Mouse (Mus musculus): ENCODE measurements around the gene B4galt5. TPM values are rescaled to one million over a fixed set of nuclear protein-coding genes. Genes with fewer than 3 reads are reported as not detected.

B4galt5 gene
- total and polyA plus RNA-seq, 3 experiments = 4.6 to 34.4 (median 6.5) TPM

DNA sequence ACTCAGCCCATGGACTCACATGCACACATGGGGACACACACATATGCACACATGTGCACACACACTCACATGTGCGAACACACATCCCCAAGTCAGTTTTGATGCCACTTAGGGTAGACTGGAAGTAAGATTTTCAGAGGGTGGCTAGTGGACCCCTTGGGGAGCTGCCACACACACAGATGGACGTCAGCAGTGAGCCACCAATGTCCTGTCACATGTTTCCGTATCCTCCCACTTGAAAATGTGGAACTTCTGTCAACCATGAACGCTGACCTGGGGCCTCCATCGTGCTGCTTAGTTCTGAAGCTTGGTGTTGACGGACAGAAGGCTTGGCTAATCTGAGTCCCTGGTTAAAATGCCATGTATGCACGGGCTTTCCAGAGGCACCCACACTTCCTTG is 32.6 kb upstream of the B4galt5 start:
- TF ChIP-seq MAZ (IDR thresholded peaks at IDR 0.05; ENCODE audit: low read depth, low read length) = no peak
- TF ChIP-seq POLR2AphosphoS2 (IDR thresholded peaks at IDR 0.05; ENCODE audit: low read length) = no peak
- no peak for TF ChIP-seq MYB (IDR thresholded peaks at IDR 0.05; ENCODE audit: low read depth, low read length)
- no peak for TF ChIP-seq POLR2AphosphoS5 (IDR thresholded peaks at IDR 0.05; ENCODE audit: borderline replicate concordance, low read depth, low read length)
- TF ChIP-seq SIN3A (IDR thresholded peaks at IDR 0.05; ENCODE audit: low read length) = no peak
- TF ChIP-seq ZNF384 (IDR thresholded peaks at IDR 0.05; ENCODE audit: low read depth, low read length) = no peak
- TF ChIP-seq BHLHE40 (IDR thresholded peaks at IDR 0.05; ENCODE audit: borderline replicate concordance, low read depth, low read length) = no peak
- TF ChIP-seq UBTF (IDR thresholded peaks at IDR 0.05; ENCODE audit: borderline replicate concordance, insufficient read depth, low read depth, low read length) = no peak
- no peak for TF ChIP-seq SMC3 (IDR thresholded peaks at IDR 0.05; ENCODE audit: low read depth, low read length)
- no peak for TF ChIP-seq JUND (IDR thresholded peaks at IDR 0.05; ENCODE audit: low read depth, low read length)
- TF ChIP-seq ETS1 (IDR thresholded peaks at IDR 0.05; ENCODE audit: low read depth, low read length) = no peak
- TF ChIP-seq GATA1 (IDR thresholded peaks at IDR 0.05; ENCODE audit: low read depth, low read length) = no peak
- no peak for TF ChIP-seq ELF1 (IDR thresholded peaks at IDR 0.05; ENCODE audit: low read depth, low read length)
- TF ChIP-seq MAX (IDR thresholded peaks at IDR 0.05; ENCODE audit: low read length) = no peak
- no peak for TF ChIP-seq MAFK (IDR thresholded peaks at IDR 0.05; ENCODE audit: borderline replicate concordance, low read depth, low read length)
- Histone ChIP-seq H3K79me2 (ENCODE audit: control insufficient read depth, insufficient read depth, low read length, poor library complexity) (no peaks in the 10 kb centered on the region), H3K4me3 (ENCODE audit: control insufficient read depth in 1 of 2, insufficient read depth in 1 of 2, low read depth in 2 of 2, low read length in 2 of 2) (no peak overlapping the region), H3K36me3 (ENCODE audit: control insufficient read depth in 1 of 2, insufficient read depth in 2 of 2, low read length in 2 of 2) (peaks cover 0 to 4% of the 10 kb centered on the region in 2 experiments; a peak in 2 of 4 replicates), H3K9ac (ENCODE audit: control insufficient read depth, low read depth, low read length, poor library complexity, severe bottlenecking) (no peak overlapping the region), H3K27ac (ENCODE audit: control insufficient read depth, low read depth, low read length) (no peak overlapping the region), H3K9me3 (replicated peaks; ENCODE audit: insufficient read depth, low read length) (no peaks in the 10 kb centered on the region), H3K27me3 (ENCODE audit: control insufficient read depth in 1 of 2, insufficient read depth in 2 of 2, low read length in 2 of 2) (peaks cover 0 to 8% of the 10 kb centered on the region in 2 experiments; a peak in 2 of 4 replicates), H3K4me1 (ENCODE audit: control insufficient read depth in 1 of 2, insufficient read depth in 2 of 2, low read length in 2 of 2) (peaks cover 0 to 11% of the 10 kb centered on the region in 2 experiments; a peak in 2 of 4 replicates)
- DNase-seq (ENCODE audit: low read depth, low spot score) = no peak

DNA sequence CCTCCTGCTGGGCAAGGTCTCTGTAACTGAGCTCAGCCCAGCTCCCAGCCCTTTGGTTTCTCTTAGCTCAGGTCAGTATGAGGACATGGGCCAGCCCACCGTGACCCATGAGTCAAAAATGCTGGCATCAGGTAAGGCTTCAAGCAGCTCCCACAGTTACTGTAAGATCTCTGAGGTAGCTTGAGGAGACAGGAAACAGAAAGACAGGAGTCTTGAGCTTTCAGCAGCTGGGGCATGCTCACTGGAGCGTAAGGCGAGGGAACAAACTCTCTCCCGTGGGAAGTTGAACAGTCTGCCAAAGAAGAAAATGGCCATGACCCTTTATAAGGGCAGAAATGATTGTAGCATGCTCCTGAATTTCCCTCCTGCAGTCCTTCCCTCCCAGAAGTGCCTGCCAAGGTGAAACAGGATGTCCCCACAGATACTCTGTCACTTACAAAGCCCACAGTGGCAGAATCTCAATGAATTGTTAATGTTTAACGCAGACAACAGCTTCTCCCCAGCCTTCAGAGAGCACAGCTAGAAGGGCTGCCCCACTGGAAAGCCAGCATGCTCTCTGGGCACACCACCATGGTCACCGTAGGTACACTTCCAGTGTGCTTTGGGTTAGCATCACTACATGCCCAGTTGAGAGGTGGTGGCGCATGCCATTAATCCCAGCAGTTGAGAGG is 31.8 kb upstream of the B4galt5 start:
- Histone ChIP-seq H3K79me2 (ENCODE audit: control insufficient read depth, insufficient read depth, low read length, poor library complexity) (no peaks in the 10 kb centered on the region), H3K9me3 (replicated peaks; ENCODE audit: insufficient read depth, low read length) (no peaks in the 10 kb centered on the region), H3K4me3 (ENCODE audit: control insufficient read depth in 1 of 2, insufficient read depth in 1 of 2, low read depth in 2 of 2, low read length in 2 of 2) (no peak overlapping the region), H3K27ac (ENCODE audit: control insufficient read depth, low read depth, low read length) (no peak overlapping the region), H3K36me3 (ENCODE audit: control insufficient read depth in 1 of 2, insufficient read depth in 2 of 2, low read length in 2 of 2) (peaks cover 0 to 4% of the 10 kb centered on the region in 2 experiments; a peak in 2 of 4 replicates), H3K27me3 (ENCODE audit: control insufficient read depth in 1 of 2, insufficient read depth in 2 of 2, low read length in 2 of 2) (peaks cover 0 to 8% of the 10 kb centered on the region in 2 experiments; a peak in 2 of 4 replicates), H3K9ac (ENCODE audit: control insufficient read depth, low read depth, low read length, poor library complexity, severe bottlenecking) (no peak overlapping the region), H3K4me1 (ENCODE audit: control insufficient read depth in 1 of 2, insufficient read depth in 2 of 2, low read length in 2 of 2) (peaks cover 0 to 12% of the 10 kb centered on the region in 2 experiments; a peak in 2 of 4 replicates)
- TF ChIP-seq MYB (IDR thresholded peaks at IDR 0.05; ENCODE audit: low read depth, low read length) (no peak), MAFK (IDR thresholded peaks at IDR 0.05; ENCODE audit: borderline replicate concordance, low read depth, low read length) (no peak), MAZ (IDR thresholded peaks at IDR 0.05; ENCODE audit: low read depth, low read length) (no peak), USF2 (IDR thresholded peaks at IDR 0.05; ENCODE audit: borderline replicate concordance in 1 of 2, insufficient read depth in 1 of 2, low read depth in 1 of 2, low read length in 2 of 2) (no peak), GABPA (IDR thresholded peaks at IDR 0.05; ENCODE audit: low read depth, low read length) (no peak)
- DNase-seq (ENCODE audit: low read depth, low spot score) = no peak
